Mouse (Mus musculus) mammary gland, adult 2 months (tissue): ENCODE results near the gene Slc4a1. TPM values are rescaled to one million over a fixed set of nuclear protein-coding genes. Genes with fewer than 3 reads are reported as not detected.

Source experiments
- polyA plus RNA-seq: library from polyadenylated mRNA; depleted of rRNA; stranded (reverse); fragments of >200 nt; gene quantifications from 2 replicates; pipeline ENCODE4 v1.2.3, GENCODE M21; 2012; ENCODE audit warnings: low replicate concordance; rRNA removed

The Slc4a1 gene
- 0.06 TPM in 1 of 2 replicates, not detected in the other for polyA plus RNA-seq

GRCm38 (mm10) chr11:102366103-102366502 is at the start of gene Slc4a1:
Slc4a1 (minus strand) TSS chr11:102366203.

GRCm38 (mm10) chr11:102407834-102408215 is 41.8 kb upstream of the Slc4a1 start, which contains the start of gene Slc25a39:
Slc25a39 (minus strand) TSS chr11:102407946.

GRCm38 (mm10) chr11:102393238-102393634 is 27.2 kb upstream of the Slc4a1 start, which contains the start of gene Rundc3a:
Rundc3a (plus strand) TSS chr11:102393403.

GRCm38 (mm10) chr11:102319410-102319792 is 46.6 kb downstream of the Slc4a1 start, which contains the start of gene Ubtf:
Ubtf (minus strand) TSS chr11:102319742.

Other genes with a start within 250 kb of the Slc4a1 start
- gene Nags, start 220.7 kb downstream of the Slc4a1 start, polyA plus RNA-seq: 0.85 TPM in 1 of 2 replicates, not detected in the other
- 17.0 and 22.2 TPM in 2 replicates for gene Tmem101, start 209.8 kb downstream of the Slc4a1 start, polyA plus RNA-seq
- 35.8 and 55.6 TPM in 2 replicates for gene Lsm12, start 180.9 kb downstream of the Slc4a1 start, polyA plus RNA-seq
- gene G6pc3, start 176.6 kb downstream of the Slc4a1 start, polyA plus RNA-seq: 115 and 131 TPM in 2 replicates
- 88.0 and 204 TPM in 2 replicates for gene Hdac5, start 136.0 kb downstream of the Slc4a1 start, polyA plus RNA-seq
- gene BC030867, start 117.3 kb downstream of the Slc4a1 start, polyA plus RNA-seq: 1.2 and 1.4 TPM in 2 replicates
- gene Asb16, start 97.5 kb downstream of the Slc4a1 start, polyA plus RNA-seq: 0.50 and 19.4 TPM in 2 replicates
- gene Tmub2, start 81.3 kb downstream of the Slc4a1 start, polyA plus RNA-seq: 52.4 and 58.1 TPM in 2 replicates
- gene Atxn7l3, start 69.6 kb downstream of the Slc4a1 start, polyA plus RNA-seq: 39.6 and 48.4 TPM in 2 replicates
- gene Ubtf, start 46.5 kb downstream of the Slc4a1 start, polyA plus RNA-seq: 20.5 and 28.1 TPM in 2 replicates
- 4.6 and 10.4 TPM in 2 replicates for gene Rundc3a, start 27.2 kb upstream of the Slc4a1 start, polyA plus RNA-seq
- gene Slc25a39, start 41.7 kb upstream of the Slc4a1 start, polyA plus RNA-seq: 583 and 649 TPM in 2 replicates
- 304 and 432 TPM in 2 replicates for gene Grn, start 64.1 kb upstream of the Slc4a1 start, polyA plus RNA-seq
- gene Fam171a2, start 81.5 kb upstream of the Slc4a1 start, polyA plus RNA-seq: 22.9 and 40.8 TPM in 2 replicates
- gene Itga2b, start 103.9 kb upstream of the Slc4a1 start, polyA plus RNA-seq: 27.3 and 35.8 TPM in 2 replicates
- gene Gpatch8, start 190.2 kb upstream of the Slc4a1 start, polyA plus RNA-seq: 17.4 and 19.1 TPM in 2 replicates
- gene Gm11627, start 213.3 kb upstream of the Slc4a1 start, polyA plus RNA-seq: 0.32 and 1.2 TPM in 2 replicates
- gene Fzd2, start 238.2 kb upstream of the Slc4a1 start, polyA plus RNA-seq: 21.5 and 45.3 TPM in 2 replicates